Mouse (Mus musculus) stomach, postnatal 0 days (tissue): Measurements from ENCODE around the gene Tpm1. TPM values are rescaled to one million over a fixed set of nuclear protein-coding genes. Genes with fewer than 3 reads are reported as not detected.

Source experiments
- ATAC-seq: fragments of 200-750 bp; cut with Nextera tagmentation; 2 replicates; pipeline ENCODE4 v1.8.0; 2017; ENCODE audit not compliant: low FRiP score, low TSS enrichment
- DNase-seq: peaks from one replicate; pipeline ENCODE4 v3.0.0-alpha.2; 2016; ENCODE audit warnings: low spot score
- H3K27ac ChIP-seq: fragments of 300-500 bp; sonication (generic); replicated peaks from 2 replicates; pipeline ENCODE4 v1.5.1; 2014; ENCODE audit warnings: mild to moderate bottlenecking, control low read depth
- H3K27me3 ChIP-seq: fragments of 300-500 bp; sonication (generic); 2 replicates; pipeline ENCODE4 v1.6.1; 2014; ENCODE audit warnings: low read length; ENCODE audit not compliant: control insufficient read depth, insufficient read depth
- H3K36me3 ChIP-seq: fragments of 300-500 bp; sonication (generic); 2 replicates; pipeline ENCODE4 v1.6.1; 2014; ENCODE audit warnings: low read length, mixed read lengths; ENCODE audit not compliant: control insufficient read depth, insufficient read depth
- H3K4me1 ChIP-seq: fragments of 300-500 bp; sonication (generic); replicated peaks from 2 replicates; pipeline ENCODE4 v1.6.1; 2014; ENCODE audit warnings: antibody characterized with exemption; ENCODE audit not compliant: control insufficient read depth, insufficient read depth
- H3K4me2 ChIP-seq: fragments of 300-500 bp; sonication (generic); replicated peaks from 2 replicates; pipeline ENCODE4 v1.6.1; 2014; ENCODE audit warnings: low read depth, mild to moderate bottlenecking, control low read depth, moderate library complexity
- H3K4me3 ChIP-seq: fragments of 300-500 bp; sonication (generic); 2 replicates; pipeline ENCODE4 v1.5.1; 2014; ENCODE audit warnings: low read depth, low read length, control low read depth
- H3K9ac ChIP-seq: fragments of 300-500 bp; sonication (generic); 2 replicates; pipeline ENCODE4 v1.6.1; 2014; ENCODE audit warnings: mild to moderate bottlenecking, low read length, control low read depth, mixed read lengths
- H3K9me3 ChIP-seq: fragments of 300-500 bp; sonication (generic); 2 replicates; pipeline ENCODE4 v1.6.1; 2016; ENCODE audit warnings: low read length; ENCODE audit not compliant: control insufficient read depth
- CTCF ChIP-seq: IDR thresholded peaks from 2 replicates; pipeline ENCODE4 v1.5.1; 2016; ENCODE audit warnings: antibody characterized with exemption, low read depth, mild to moderate bottlenecking, moderate library complexity
- EP300 ChIP-seq: optimal IDR thresholded peaks from 2 replicates; pipeline ENCODE3; 2016; ENCODE audit warnings: antibody characterized with exemption
- WGBS: fragments of 180-500 bp; shearing (Covaris S2); extraction: QIAGEN DNeasy Blood & Tissue Kit; methylation state at CpG from one replicate; pipeline ENCODE4 v1.1.7; 2014; 5-methylcytosine and 5-hydroxymethylcytosine counted together
- polyA plus RNA-seq: library from polyadenylated mRNA; unstranded; fragments of >200 nt; fragmentation: Nextera tagmentation; extraction: Ambion mirVana; gene quantifications from 2 replicates; pipeline ENCODE4 v1.2.1, GENCODE M21; 2015

The Tpm1 gene
- polyA plus RNA-seq, 1 experiment from 2014 or later, result 2,538 TPM

- H3K27ac ChIP-seq, result peak within 1 kb of the TSS; percentile 92
- no peaks in the 10 kb centered on the region for H3K4me1 ChIP-seq
- H3K27me3 ChIP-seq, result no peaks in the 10 kb centered on the region
- peak within 1 kb of the TSS; percentile 92 for H3K4me3 ChIP-seq
- DNase-seq, result peak; percentile 98
- H3K4me2 ChIP-seq, result peak within 1 kb of the TSS; percentile 80
- H3K9ac ChIP-seq, result peak within 1 kb of the TSS; percentile 81
- no peaks in the 10 kb centered on the region for H3K36me3 ChIP-seq
- H3K9me3 ChIP-seq, result no peaks in the 10 kb centered on the region
- peak; percentile 98 for ATAC-seq
- under 1% methylated on average over 30 of the region's 32 CpGs for WGBS
- no peak for TF ChIP-seq EP300
Observed at GRCm38 (mm10) chr9:66975239-66975645, 74.0 kb downstream of the Tpm1 start, which contains the start of gene Lactb. TSS of gene Lactb (minus strand) at chr9:66975484.

GRCm38 (mm10) chr9:66974721-66975225 lies 74.4 kb downstream of the Tpm1 start:
- ATAC-seq (peak; percentile 78), DNase-seq (peak; percentile 73)
- Histone ChIP-seq H3K27me3 (no peaks in the 10 kb centered on the region), H3K27ac (peak overlapping the region; percentile 92), H3K9me3 (no peaks in the 10 kb centered on the region), H3K4me3 (peak overlapping the region; percentile 92), H3K9ac (peak overlapping the region; percentile 81), H3K4me1 (no peaks in the 10 kb centered on the region), H3K36me3 (0 out of 2 replicates have a peak, but pooled peaks cover under 1% of the 10 kb centered on the region), H3K4me2 (peak overlapping the region; percentile 80)
- under 1% methylated on average over 40 of the region's 41 CpGs for WGBS
- TF ChIP-seq CTCF, result peak; percentile 22
- no peak for TF ChIP-seq EP300

Other genes with a start within 250 kb of the Tpm1 start
- 3.0 and 3.2 TPM in 2 replicates for gene Aph1c, start 214.7 kb downstream of the Tpm1 start, polyA plus RNA-seq
- 9.2 and 9.4 TPM in 2 replicates for gene Rab8b, start 129.7 kb downstream of the Tpm1 start, polyA plus RNA-seq
- 768 and 843 TPM in 2 replicates for gene Rps27l, start 103.3 kb downstream of the Tpm1 start, polyA plus RNA-seq
- 11.8 and 12.2 TPM in 2 replicates for gene Lactb, start 73.9 kb downstream of the Tpm1 start, polyA plus RNA-seq